In the genomic region with DNA sequence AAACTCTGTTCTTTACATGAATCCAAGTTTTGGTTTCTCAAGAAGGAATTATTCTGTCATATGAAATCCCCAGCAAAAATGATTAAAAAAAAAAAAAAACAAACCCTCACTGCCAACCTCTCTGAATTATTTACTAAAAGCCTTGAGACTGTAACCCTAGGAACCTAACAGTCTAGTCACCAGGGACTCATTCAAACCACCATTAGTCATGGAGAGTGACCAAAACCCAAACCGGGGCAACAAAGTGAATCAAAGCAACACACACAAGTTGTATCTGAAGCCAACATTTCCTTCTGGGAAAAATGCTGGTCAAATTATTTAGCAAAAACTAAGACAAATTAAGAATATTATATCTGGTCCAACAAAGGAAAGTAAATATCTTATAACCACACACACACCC, we compare ENCODE assay signal across 33 mouse cellular contexts. TPM values are rescaled to one million over a fixed set of nuclear protein-coding genes. Genes with fewer than 3 reads are reported as not detected.
DNase-seq lines count a peak whose midpoint lies in the region; ATAC-seq and TF ChIP-seq lines count a peak whose summit lies in the region.
"Had no signal": no experiment of that assay in that cellular context is flagged by ENCODE, and none has a peak within 500 bp of the region (broad histone marks: within the 10 kb centered on the region; RNA-seq: fewer than 3 reads in every experiment).

No protein-coding gene starts in this region.

- no peak overlapping the region for H3K4me2 ChIP-seq in liver, embryonic 12.5 days
- H3K4me2 ChIP-seq: embryonic facial prominence, embryonic 13.5 days; forebrain, embryonic 15.5 days; heart, embryonic 11.5 days; hindbrain, embryonic 15.5 days; limb, embryonic 15.5 days; lung, embryonic 15.5 days; neural tube, embryonic 13.5 days had no signal

- no peaks in the 10 kb centered on the region for H3K27me3 ChIP-seq in liver, adult 2 months (ENCODE audit: control insufficient read depth, insufficient read depth, low read length)
- no peaks in the 10 kb centered on the region for H3K27me3 ChIP-seq in liver, embryonic 12.5 days (replicated peaks)
- H3K27me3 ChIP-seq: forebrain, embryonic 15.5 days; hindbrain, embryonic 15.5 days; limb, embryonic 15.5 days; lung, embryonic 15.5 days; megakaryocyte, embryonic 14.5 days; neural tube, embryonic 13.5 days had no signal

- intact Hi-C loops in gastrocnemius, adult 2 months (cut with DNase I) = no loop called here

- H3K79me2 ChIP-seq in liver, adult 2 months (ENCODE audit: control insufficient read depth, insufficient read depth, low read length) = peaks cover 15% of the 10 kb centered on the region; the same call in 1 of the 2 replicates

- no peak overlapping the region for H3K4me3 ChIP-seq in gastrocnemius, adult 2 months
- no peak overlapping the region for H3K4me3 ChIP-seq in liver, adult 2 months (ENCODE audit: insufficient read depth, low read depth, low read length)
- no peak overlapping the region for H3K4me3 ChIP-seq in liver, embryonic 12.5 days
- H3K4me3 ChIP-seq: embryonic facial prominence, embryonic 13.5 days; forebrain, embryonic 15.5 days; hindbrain, embryonic 15.5 days; limb, embryonic 15.5 days; lung, embryonic 15.5 days; neural tube, embryonic 13.5 days had no signal

- 27% methylated on average over 1 of the region's 1 CpGs for WGBS in liver, adult 2 months
- 93% methylated on average over 1 of the region's 1 CpGs for WGBS in liver, embryonic 12.5 days (ENCODE audit: insufficient replicate concordance)

- no peak overlapping the region for H3K27ac ChIP-seq in gastrocnemius, adult 2 months
- H3K27ac ChIP-seq in liver, adult 2 months (replicated peaks; ENCODE audit: insufficient read depth, low read depth, low read length) = peak overlapping the region; percentile 68
- no peak overlapping the region for H3K27ac ChIP-seq in liver, embryonic 12.5 days
- H3K27ac ChIP-seq: embryonic facial prominence, embryonic 13.5 days; forebrain, embryonic 15.5 days; hindbrain, embryonic 15.5 days; limb, embryonic 15.5 days; lung, embryonic 15.5 days; neural tube, embryonic 13.5 days; stomach, postnatal 0 days had no signal

- peaks cover 36% of the 10 kb centered on the region for H3K36me3 ChIP-seq in liver, adult 2 months (ENCODE audit: control insufficient read depth, insufficient read depth, low read length)
- peaks cover 62% of the 10 kb centered on the region for H3K36me3 ChIP-seq in liver, embryonic 12.5 days

- H3K9ac ChIP-seq in liver, adult 2 months (ENCODE audit: low read depth, low read length) = no peak overlapping the region
- H3K9ac ChIP-seq in liver, embryonic 12.5 days = no peak overlapping the region
- H3K9ac ChIP-seq: embryonic facial prominence, embryonic 13.5 days; forebrain, embryonic 15.5 days; hindbrain, embryonic 15.5 days; limb, embryonic 15.5 days; lung, embryonic 15.5 days; neural tube, embryonic 13.5 days had no signal

- TF ChIP-seq POLR2A in liver, adult 2 months (IDR thresholded peaks at IDR 0.05; ENCODE audit: extremely low read depth, insufficient read depth, low read length) = no peak

- no peak for ATAC-seq in liver, embryonic 12.5 days
- ATAC-seq: forebrain, embryonic 15.5 days; intestine, embryonic 16.5 days had no signal

- TF ChIP-seq CTCF in gastrocnemius, adult 2 months (IDR thresholded peaks at IDR 0.05) = no peak
- TF ChIP-seq CTCF in liver, adult 2 months (IDR thresholded peaks at IDR 0.05; ENCODE audit: low read depth, low read length) = no peak

- H3K9me3 ChIP-seq in liver, embryonic 12.5 days (replicated peaks) = peaks cover 4% of the 10 kb centered on the region; the same call in 1 of the 2 replicates
- H3K9me3 ChIP-seq: embryonic facial prominence, embryonic 13.5 days; forebrain, embryonic 15.5 days; hindbrain, embryonic 15.5 days; limb, embryonic 15.5 days; lung, embryonic 15.5 days; neural tube, embryonic 13.5 days had no signal

- peaks cover 11% of the 10 kb centered on the region for H3K4me1 ChIP-seq in liver, adult 2 months (ENCODE audit: control insufficient read depth, insufficient read depth, low read length)
- H3K4me1 ChIP-seq in liver, embryonic 12.5 days = peaks cover 52% of the 10 kb centered on the region

- peak; percentile 15 for DNase-seq in gastrocnemius, adult 18-20 months (ENCODE audit: low spot score)
- no peak for DNase-seq in gastrocnemius, adult 2 months
- DNase-seq in liver, adult 2 months (ENCODE audit: extremely low read depth, low read depth, low spot score) = peak; percentile 24
- DNase-seq in 416B (ENCODE audit: low read depth) = peak; percentile 59
- peak; percentile 31 for DNase-seq in induced T-regulatory cell, adult 2 months (ENCODE audit: low read depth)
- DNase-seq in right cerebral cortex, postnatal 10 days (ENCODE audit: low spot score in 2 of 2) = no peak
- no peak for DNase-seq in right cerebral cortex, adult 2 months (ENCODE audit: low spot score in 2 of 2)
- DNase-seq: cerebellum, adult 2 months; cerebellum, postnatal 25 days; embryo, embryonic 11 days; gastrocnemius, postnatal 14 days; kidney, postnatal 4 days; layer of hippocampus, adult 9-11 months; left cerebral cortex, postnatal 4 days; lung, postnatal 36 days; midbrain, embryonic 14.5 days had no signal

RNA-seq across cellular contexts. Expression of a gene that starts 3.3 kb away (rescaled TPM):
- 10 to 100 TPM; 69.4 to 71.6 TPM for total RNA-seq in gastrocnemius, adult 18-20 months (2021)
- 10 to 100 TPM; 74.7 to 77.6 TPM for total RNA-seq in gastrocnemius, adult 2 months (2021)
- 138 and 151 TPM in 2 replicates for total RNA-seq in liver, adult 2 months (2014; rRNA removed)
- polyA plus RNA-seq in liver, adult 2 months (2012; rRNA removed) = 246 and 257 TPM in 2 replicates
- polyA plus RNA-seq in liver, embryonic 12.5 days (2016; fragmentation: Nextera tagmentation; extraction: Ambion mirVana) = 278 and 288 TPM in 2 replicates

RNA-seq across cellular contexts. Expression of a gene that starts 36.8 kb away (rescaled TPM):
- total RNA-seq in gastrocnemius, adult 18-20 months (2021) = not detected
- total RNA-seq in gastrocnemius, adult 2 months (2021) = under 1 TPM in 1 of 2 experiments, not detected in 1; 0.28 TPM
- total RNA-seq in liver, adult 2 months (2014; rRNA removed) = 3.2 and 4.9 TPM in 2 replicates
- 10.2 and 14.3 TPM in 2 replicates for polyA plus RNA-seq in liver, adult 2 months (2012; rRNA removed)
- 0.39 and 0.51 TPM in 2 replicates for polyA plus RNA-seq in liver, embryonic 12.5 days (2016; fragmentation: Nextera tagmentation; extraction: Ambion mirVana)
- total RNA-seq: gastrocnemius, postnatal 14 days; left cerebral cortex, postnatal 4 days had no signal
- polyA plus RNA-seq: erythroblast, embryonic 14.5 days; forebrain, embryonic 15.5 days had no signal

RNA-seq across cellular contexts. Expression of a gene that starts 56.0 kb away (rescaled TPM):
- not detected for total RNA-seq in gastrocnemius, adult 18-20 months (2021)
- total RNA-seq in gastrocnemius, adult 2 months (2021) = not detected
- total RNA-seq in liver, adult 2 months (2014; rRNA removed) = not detected in 2 replicates
- not detected in 2 replicates for polyA plus RNA-seq in liver, adult 2 months (2012; rRNA removed)
- polyA plus RNA-seq in liver, embryonic 12.5 days (2016; fragmentation: Nextera tagmentation; extraction: Ambion mirVana) = not detected in 2 replicates
- total RNA-seq: gastrocnemius, postnatal 14 days; hematopoietic stem cell, adult 5-6 weeks; left cerebral cortex, adult 8-10 months; left cerebral cortex, postnatal 4 days had no signal
- polyA plus RNA-seq: C2C12; cerebellum, adult 2 months; embryonic facial prominence, embryonic 13.5 days; erythroblast, embryonic 14.5 days; forebrain, embryonic 15.5 days; heart, embryonic 11.5 days; heart, postnatal 0 days; hindbrain, embryonic 15.5 days; intestine, embryonic 16.5 days; limb, embryonic 15.5 days; lung, embryonic 15.5 days; midbrain, embryonic 14.5 days; neural tube, embryonic 13.5 days; stomach, postnatal 0 days; thymus, postnatal 0 days had no signal

Comparison
In these comparisons a context has a peak if more than half of its experiments do, and no peak if none do; other contexts are left out.
1. DNase-seq: peak in gastrocnemius, adult 18-20 months (single experiment), liver, adult 2 months (single experiment), 416B (single experiment) and induced T-regulatory cell, adult 2 months (single experiment); none in gastrocnemius, adult 2 months (single experiment), right cerebral cortex, postnatal 10 days (0 of 2) and right cerebral cortex, adult 2 months (0 of 2).